Mouse (Mus musculus) right cerebral cortex, postnatal 36 days (tissue): ENCODE measurements around the gene Clpx.
A peak's percentile ranks its signal among the peaks of the same experiment; 100 is the strongest.
"Not testable (repeated sequence)": the region's sequence is repeated elsewhere in the genome, so short reads cannot be mapped to it uniquely, and the experiment has no call there.

Source experiments
- DNase-seq, 2 experiments: peaks; one replicate each; pipeline ENCODE4 v3.0.0; 2022; ENCODE audit warnings: low spot score in 2 of 2, mixed read lengths in 1 of 2

Gene Clpx

GRCm38 (mm10) chr9:65293973-65294715, at the start of gene Clpx:
Clpx (plus strand) TSS chr9:65294260.
- peak; percentile 94 to 95 for DNase-seq

- no peak for DNase-seq
These were observed 46.3 kb upstream of the Clpx start for GRCm38 (mm10) chr9:65247502-65248376.

GRCm38 (mm10) chr9:65248377-65248690, 45.7 kb upstream of the Clpx start:
- DNase-seq: no peak

GRCm38 (mm10) chr9:65252026-65252425, 42.0 kb upstream of the Clpx start:
- no peak for DNase-seq

- DNase-seq: no peak
These were observed 38.0 kb upstream of the Clpx start for GRCm38 (mm10) chr9:65255906-65256600.

GRCm38 (mm10) chr9:65257218-65257910, 36.7 kb upstream of the Clpx start:
- no peak for DNase-seq

- no peak for DNase-seq
These were observed 34.7 kb upstream of the Clpx start for GRCm38 (mm10) chr9:65259366-65259765.

- no peak for DNase-seq
These were observed 32.3 kb upstream of the Clpx start for GRCm38 (mm10) chr9:65261591-65262230.

- DNase-seq: no peak
These were observed 31.4 kb upstream of the Clpx start for GRCm38 (mm10) chr9:65262641-65263120.

- DNase-seq: no peak
These were observed 29.1 kb upstream of the Clpx start, which contains the start of gene Cilp for GRCm38 (mm10) chr9:65264959-65265358. Cilp (plus strand) TSS chr9:65265180.

GRCm38 (mm10) chr9:65267742-65268515, 26.1 kb upstream of the Clpx start:
- DNase-seq: peak; percentile 9 to 16

GRCm38 (mm10) chr9:65273048-65273809, 20.8 kb upstream of the Clpx start:
- DNase-seq: no peak

- no peak for DNase-seq
These were observed 20.2 kb upstream of the Clpx start for GRCm38 (mm10) chr9:65273873-65274272.

GRCm38 (mm10) chr9:65274851-65275250, 19.2 kb upstream of the Clpx start:
- not testable (repeated sequence) for DNase-seq

- no peak for DNase-seq
These were observed 18.1 kb upstream of the Clpx start for GRCm38 (mm10) chr9:65275810-65276530.

GRCm38 (mm10) chr9:65281536-65282151, 12.4 kb upstream of the Clpx start:
- no peak for DNase-seq

GRCm38 (mm10) chr9:65283301-65283700, 10.8 kb upstream of the Clpx start:
- DNase-seq: no peak

- not testable (repeated sequence) for DNase-seq
These were observed 5.8 kb upstream of the Clpx start for GRCm38 (mm10) chr9:65288252-65288651.
